ENCODE assay signal across 9 mouse cellular contexts in genomic region chr16:33882540-33882939, GRCm38 (mm10). TPM values are rescaled to one million over a fixed set of nuclear protein-coding genes. Genes with fewer than 3 reads are reported as not detected.
DNase-seq lines count a peak whose midpoint lies in the region; ATAC-seq and TF ChIP-seq lines count a peak whose summit lies in the region.
"Had no signal": no experiment of that assay in that cellular context is flagged by ENCODE, and none has a peak within 500 bp of the region (broad histone marks: within the 10 kb centered on the region; RNA-seq: fewer than 3 reads in every experiment).

No protein-coding gene starts in this region.

- no peak; the same call in 1 of the 2 replicates for ATAC-seq in forebrain, postnatal 0 days
- no peak for ATAC-seq in kidney, embryonic 14.5 days (ENCODE audit: low FRiP score, low TSS enrichment)

- no peak overlapping the region for H3K4me3 ChIP-seq in forebrain, postnatal 0 days (ENCODE audit: low read depth, low read length)
- no peak overlapping the region for H3K4me3 ChIP-seq in kidney, embryonic 14.5 days (ENCODE audit: low read length)
- H3K4me3 ChIP-seq: erythroblast, embryonic 14.5 days had no signal

- peak; percentile 88 for DNase-seq in gastrocnemius, adult 18-20 months (ENCODE audit: low spot score)
- DNase-seq in gastrocnemius, postnatal 4 days (ENCODE audit: low spot score in 2 of 2) = no peak
- DNase-seq in NIH3T3 (ENCODE audit: low read depth) = peak; percentile 27
- peak; percentile 71 for DNase-seq in forebrain, postnatal 0 days
- DNase-seq in testis, postnatal 10 days (ENCODE audit: low spot score) = peak; percentile 48
- no peak for DNase-seq in left cerebral cortex, postnatal 10 days (ENCODE audit: extremely low spot score in 1 of 2, low spot score in 2 of 2)
- DNase-seq in layer of hippocampus, adult 18-20 months (ENCODE audit: low spot score in 2 of 2) = no peak

- no peak for TF ChIP-seq CTCF in forebrain, postnatal 0 days (IDR thresholded peaks at IDR 0.05; ENCODE audit: low read depth)

- peak overlapping the region; percentile 10; the same call in 1 of the 2 replicates for H3K4me2 ChIP-seq in forebrain, postnatal 0 days (ENCODE audit: low read depth)
- no peak overlapping the region for H3K4me2 ChIP-seq in kidney, embryonic 14.5 days (replicated peaks; ENCODE audit: low read depth, low read length)

- H3K36me3 ChIP-seq in forebrain, postnatal 0 days (ENCODE audit: insufficient read depth) = no peaks in the 10 kb centered on the region
- H3K36me3 ChIP-seq in kidney, embryonic 14.5 days (ENCODE audit: control insufficient read depth, insufficient read depth, low read length) = no peaks in the 10 kb centered on the region; the same call in 1 of the 2 replicates

- intact Hi-C loops in left cerebral cortex, postnatal 10 days (cut with DNase I) = no loop called here

- H3K27me3 ChIP-seq in forebrain, postnatal 0 days (ENCODE audit: insufficient read depth, low read length) = no peaks in the 10 kb centered on the region
- no peaks in the 10 kb centered on the region for H3K27me3 ChIP-seq in kidney, embryonic 14.5 days (ENCODE audit: control insufficient read depth, insufficient read depth, low read length)

- H3K9me3 ChIP-seq in forebrain, postnatal 0 days (ENCODE audit: low read length) = no peaks in the 10 kb centered on the region
- no peaks in the 10 kb centered on the region for H3K9me3 ChIP-seq in kidney, embryonic 14.5 days (ENCODE audit: control insufficient read depth, low read length)

- 34% methylated on average over 4 of the region's 4 CpGs for WGBS in forebrain, postnatal 0 days
- 57% methylated on average over 4 of the region's 4 CpGs for WGBS in kidney, embryonic 14.5 days

- H3K27ac ChIP-seq in forebrain, postnatal 0 days (ENCODE audit: low read depth, low read length) = peak overlapping the region; percentile 41
- H3K27ac ChIP-seq in kidney, embryonic 14.5 days (ENCODE audit: low read depth, low read length) = peak overlapping the region; percentile 52; the same call in 1 of the 2 replicates

- 0 out of 2 replicates have a peak, but pooled peaks cover 10% of the 10 kb centered on the region for H3K4me1 ChIP-seq in forebrain, postnatal 0 days (ENCODE audit: insufficient read depth)
- H3K4me1 ChIP-seq in kidney, embryonic 14.5 days (ENCODE audit: control insufficient read depth, insufficient read depth, low read length) = peaks cover 38% of the 10 kb centered on the region

- no peak overlapping the region for H3K9ac ChIP-seq in forebrain, postnatal 0 days
- no peak overlapping the region for H3K9ac ChIP-seq in kidney, embryonic 14.5 days (ENCODE audit: low read depth, low read length)

RNA-seq across cellular contexts. Expression of gene Itgb5, which starts 53.1 kb away (rescaled TPM):
- total RNA-seq in gastrocnemius, adult 18-20 months (2021) = 100 to 1,000 TPM in 1 of 2 experiments, 10 to 100 TPM in 1; 94.8 to 115 TPM
- 10 to 100 TPM; 50.2 to 56.0 TPM for total RNA-seq in gastrocnemius, postnatal 4 days (2021)
- total RNA-seq in forebrain, postnatal 0 days (2014; rRNA removed) = 30.4 and 49.3 TPM in 2 replicates
- polyA plus RNA-seq in forebrain, postnatal 0 days (2015; fragmentation: Nextera tagmentation; extraction: Ambion mirVana) = 14.9 and 19.7 TPM in 2 replicates
- 34.3 and 49.7 TPM in 2 replicates for polyA plus RNA-seq in kidney, embryonic 14.5 days (2014; fragmentation: Nextera tagmentation; extraction: Ambion mirVana)
- total RNA-seq in left cerebral cortex, postnatal 10 days (2021) = 10 to 100 TPM; 25.9 to 27.8 TPM
- total RNA-seq in layer of hippocampus, adult 18-20 months (2021) = 10 to 100 TPM; 46.6 to 48.4 TPM

Comparison
In these comparisons a context has a peak if more than half of its experiments do, and no peak if none do; other contexts are left out.
1. DNase-seq: peak in gastrocnemius, adult 18-20 months (single experiment), NIH3T3 (single experiment), forebrain, postnatal 0 days (single experiment) and testis, postnatal 10 days (single experiment); none in gastrocnemius, postnatal 4 days (0 of 2), left cerebral cortex, postnatal 10 days (0 of 2) and layer of hippocampus, adult 18-20 months (0 of 2).